Mouse (Mus musculus) cerebral cortex, adult 2 months (tissue): ENCODE data around the gene Nek8.

Source experiments
- WGBS: fragments of 180-500 bp; shearing (Covaris S2); methylation state at CpG from one replicate; pipeline ENCODE4 v1.1.7; 2018; 5-methylcytosine and 5-hydroxymethylcytosine counted together

Nek8 gene

GRCm38 (mm10) chr11:78183884-78184514, 7.5 kb upstream of the Nek8 start:
- WGBS, result 49% methylated on average over 10 of the region's 10 CpGs

GRCm38 (mm10) chr11:78182961-78183844, 6.7 kb upstream of the Nek8 start, which contains the start of gene Rpl23a:
Rpl23a (minus strand) TSS chr11:78183584.
- under 1% methylated on average over 38 of the region's 38 CpGs for WGBS

- 4% methylated on average over 7 of the region's 7 CpGs for WGBS
Measured at GRCm38 (mm10) chr11:78182450-78182849, 6.0 kb upstream of the Nek8 start.

- 44% methylated on average over 2 of the region's 2 CpGs for WGBS
Measured at GRCm38 (mm10) chr11:78181830-78182357, 5.4 kb upstream of the Nek8 start.

- 72% methylated on average over 6 of the region's 6 CpGs for WGBS
Measured at GRCm38 (mm10) chr11:78180081-78180761, 3.7 kb upstream of the Nek8 start.

GRCm38 (mm10) chr11:78179438-78179999, 3.0 kb upstream of the Nek8 start:
- whole genome bisulfite sequencing, result 47% methylated on average over 8 of the region's 8 CpGs

- WGBS, result 9% methylated on average over 29 of the region's 29 CpGs
Measured at GRCm38 (mm10) chr11:78178859-78179437, 2.5 kb upstream of the Nek8 start.

GRCm38 (mm10) chr11:78177903-78178858, 1.7 kb upstream of the Nek8 start:
- WGBS, result under 1% methylated on average over 75 of the region's 84 CpGs

- WGBS, result 4% methylated on average over 10 of the region's 10 CpGs
Measured at GRCm38 (mm10) chr11:78177437-78177836, 962 bp upstream of the Nek8 start.

GRCm38 (mm10) chr11:78176905-78177331, 443 bp upstream of the Nek8 start:
- 1% methylated on average over 23 of the region's 23 CpGs for WGBS

- WGBS, result 2% methylated on average over 10 of the region's 10 CpGs
Measured at GRCm38 (mm10) chr11:78175771-78176401, 589 bp downstream of the Nek8 start.

- 92% methylated on average over 3 of the region's 3 CpGs for WGBS
Measured at GRCm38 (mm10) chr11:78174506-78174905, 2.0 kb downstream of the Nek8 start.

GRCm38 (mm10) chr11:78172748-78173383, 3.6 kb downstream of the Nek8 start:
- 89% methylated on average over 19 of the region's 19 CpGs for WGBS

- WGBS, result 85% methylated on average over 16 of the region's 16 CpGs
Measured at GRCm38 (mm10) chr11:78172034-78172747, 4.3 kb downstream of the Nek8 start.

GRCm38 (mm10) chr11:78171328-78171727, 5.1 kb downstream of the Nek8 start:
- WGBS, result 73% methylated on average over 4 of the region's 4 CpGs

GRCm38 (mm10) chr11:78170306-78170705, 6.2 kb downstream of the Nek8 start:
- 94% methylated on average over 15 of the region's 15 CpGs for WGBS

- whole genome bisulfite sequencing, result 62% methylated on average over 19 of the region's 19 CpGs
Measured at GRCm38 (mm10) chr11:78168541-78169468, 7.7 kb downstream of the Nek8 start.
